Mouse (Mus musculus): ENCODE data around the gene Ebpl.
A peak's percentile ranks its signal among the peaks of the same experiment; 100 is the strongest.

The Ebpl gene

GRCm38 (mm10) chr14:61327618-61328450 is 32.4 kb downstream of the Ebpl start:
- DNase-seq (ENCODE audit: low spot score in 2 of 2): peak; percentile 65 to 70

- peak in 1 of 2 experiments; percentile 19 for DNase-seq (ENCODE audit: low spot score in 2 of 2)
Measured at GRCm38 (mm10) chr14:61327007-61327406, 33.2 kb downstream of the Ebpl start.

- DNase-seq (ENCODE audit: low spot score in 2 of 2): no peak
Measured at GRCm38 (mm10) chr14:61322740-61323139, 37.5 kb downstream of the Ebpl start.

- DNase-seq (ENCODE audit: low spot score in 2 of 2): no peak
Measured at GRCm38 (mm10) chr14:61321200-61321599, 39.0 kb downstream of the Ebpl start.

GRCm38 (mm10) chr14:61320765-61321164 is 39.5 kb downstream of the Ebpl start:
- DNase-seq (ENCODE audit: low spot score in 2 of 2): no peak

- DNase-seq (ENCODE audit: low spot score in 2 of 2): peak in 1 of 2 experiments; percentile 31
Measured at GRCm38 (mm10) chr14:61316861-61317260, 43.4 kb downstream of the Ebpl start.

GRCm38 (mm10) chr14:61310963-61311362 is 49.3 kb downstream of the Ebpl start:
- no peak for DNase-seq (ENCODE audit: low spot score in 2 of 2)

- DNase-seq (ENCODE audit: low spot score in 2 of 2): no peak
Measured at GRCm38 (mm10) chr14:61310036-61310772, 50.0 kb downstream of the Ebpl start.

GRCm38 (mm10) chr14:61309593-61309992 is 50.6 kb downstream of the Ebpl start, which contains the start of gene Arl11:
Arl11 (plus strand) TSS chr14:61309753.
- peak; percentile 25 to 26 for DNase-seq (ENCODE audit: low spot score in 2 of 2)

- DNase-seq (ENCODE audit: low spot score in 2 of 2): no peak
Measured at GRCm38 (mm10) chr14:61303969-61304609, 56.1 kb downstream of the Ebpl start.

- DNase-seq (ENCODE audit: low spot score in 2 of 2): no peak
Measured at GRCm38 (mm10) chr14:61302428-61302827, 57.8 kb downstream of the Ebpl start.

GRCm38 (mm10) chr14:61301323-61301722 is 58.9 kb downstream of the Ebpl start:
- DNase-seq (ENCODE audit: low spot score in 2 of 2): no peak

- no peak for DNase-seq (ENCODE audit: low spot score in 2 of 2)
Measured at GRCm38 (mm10) chr14:61299810-61300209, 60.4 kb downstream of the Ebpl start.

- peak in 1 of 2 experiments; percentile 50 for DNase-seq (ENCODE audit: low spot score in 2 of 2)
Measured at GRCm38 (mm10) chr14:61294738-61295079, 65.5 kb downstream of the Ebpl start.

GRCm38 (mm10) chr14:61293884-61294737 is 66.1 kb downstream of the Ebpl start:
- DNase-seq (ENCODE audit: low spot score in 2 of 2): peak; percentile 60 to 74

- DNase-seq (ENCODE audit: low spot score in 2 of 2): no peak
Measured at GRCm38 (mm10) chr14:61290664-61291063, 69.6 kb downstream of the Ebpl start.

- peak in 1 of 2 experiments; percentile 5 for DNase-seq (ENCODE audit: low spot score in 2 of 2)
Measured at GRCm38 (mm10) chr14:61288606-61289286, 71.5 kb downstream of the Ebpl start.
